Comparison of ENCODE assay signal across 25 mouse cellular contexts in the genomic region with DNA sequence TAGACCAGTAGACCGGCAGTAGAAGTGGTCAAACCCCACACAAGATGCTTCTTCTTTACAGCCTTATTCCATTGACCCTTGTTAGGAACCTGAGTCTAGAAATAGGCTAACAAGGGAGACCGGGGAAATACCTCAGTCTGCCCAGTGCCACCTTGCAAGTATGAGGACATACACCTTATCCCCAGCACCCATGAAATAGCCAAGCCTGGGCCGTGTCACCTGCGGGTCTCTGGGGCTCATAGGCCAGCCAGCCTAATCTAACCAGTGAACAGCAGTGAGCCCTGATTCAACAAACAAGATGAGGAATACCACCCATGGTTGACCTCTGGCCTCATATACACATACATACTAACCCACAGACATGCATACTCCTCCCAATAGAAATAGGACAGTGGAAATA.
"Had no signal": no experiment of that assay in that cellular context is flagged by ENCODE, and none has a peak within 500 bp of the region (broad histone marks: within the 10 kb centered on the region; RNA-seq: fewer than 3 reads in every experiment).

No protein-coding gene starts in this region.

- H3K4me3 ChIP-seq: gastrocnemius, adult 2 months; heart, adult 2 months; heart, embryonic 10.5 days; heart, embryonic 12.5 days; hindbrain, embryonic 12.5 days; intestine, embryonic 15.5 days; layer of hippocampus, adult 2 months; left cerebral cortex, adult 2 months; limb, embryonic 10.5 days; limb, embryonic 12.5 days; liver, embryonic 13.5 days; liver, embryonic 15.5 days had no signal

- H3K9ac ChIP-seq: heart, embryonic 12.5 days; hindbrain, embryonic 12.5 days; intestine, embryonic 15.5 days; limb, embryonic 12.5 days; liver, embryonic 13.5 days; liver, embryonic 15.5 days had no signal

- H3K36me3 ChIP-seq: heart, embryonic 10.5 days; heart, embryonic 12.5 days; hindbrain, embryonic 12.5 days; intestine, embryonic 15.5 days; limb, embryonic 10.5 days; limb, embryonic 12.5 days; liver, embryonic 13.5 days; liver, embryonic 15.5 days had no signal

- H3K27ac ChIP-seq: gastrocnemius, adult 2 months; heart, adult 2 months; heart, embryonic 10.5 days; hindbrain, embryonic 12.5 days; intestine, embryonic 15.5 days; layer of hippocampus, adult 2 months; left cerebral cortex, adult 2 months; limb, embryonic 10.5 days; limb, embryonic 12.5 days; liver, embryonic 13.5 days; liver, embryonic 15.5 days had no signal

- H3K4me2 ChIP-seq: heart, embryonic 12.5 days; hindbrain, embryonic 12.5 days; intestine, embryonic 15.5 days; limb, embryonic 12.5 days; liver, embryonic 11.5 days; liver, embryonic 13.5 days; liver, embryonic 15.5 days had no signal

- H3K27me3 ChIP-seq: heart, embryonic 12.5 days; hindbrain, embryonic 12.5 days; intestine, embryonic 15.5 days; limb, embryonic 12.5 days; liver, embryonic 13.5 days had no signal

- H3K9me3 ChIP-seq: heart, embryonic 10.5 days; heart, embryonic 12.5 days; hindbrain, embryonic 12.5 days; intestine, embryonic 15.5 days; limb, embryonic 10.5 days; limb, embryonic 12.5 days; liver, embryonic 13.5 days; liver, embryonic 15.5 days had no signal

- H3K4me1 ChIP-seq: intestine, embryonic 15.5 days; liver, embryonic 13.5 days; liver, embryonic 15.5 days had no signal

- DNase-seq: gastrocnemius, adult 2 months; gastrocnemius, postnatal 10 days; gastrocnemius, postnatal 25 days; heart, adult 2 months; heart, postnatal 10 days; heart, postnatal 4 days; kidney, adult 18-20 months; kidney, adult 8-10 months; kidney, postnatal 10 days; kidney, postnatal 25 days; kidney, postnatal 4 days; liver; liver, embryonic 13.5 days had no signal

- ATAC-seq: inflammation-experienced regulatory T-cells, adult 6 months; intestine, embryonic 15.5 days; intestine, postnatal 0 days had no signal
